Mouse (Mus musculus): ENCODE measurements around the gene Car6. TPM values are rescaled to one million over a fixed set of nuclear protein-coding genes. Genes with fewer than 3 reads are reported as not detected.

Car6 gene
- total and polyA plus RNA-seq, 2 experiments from 2014 or later = not detected

DNA sequence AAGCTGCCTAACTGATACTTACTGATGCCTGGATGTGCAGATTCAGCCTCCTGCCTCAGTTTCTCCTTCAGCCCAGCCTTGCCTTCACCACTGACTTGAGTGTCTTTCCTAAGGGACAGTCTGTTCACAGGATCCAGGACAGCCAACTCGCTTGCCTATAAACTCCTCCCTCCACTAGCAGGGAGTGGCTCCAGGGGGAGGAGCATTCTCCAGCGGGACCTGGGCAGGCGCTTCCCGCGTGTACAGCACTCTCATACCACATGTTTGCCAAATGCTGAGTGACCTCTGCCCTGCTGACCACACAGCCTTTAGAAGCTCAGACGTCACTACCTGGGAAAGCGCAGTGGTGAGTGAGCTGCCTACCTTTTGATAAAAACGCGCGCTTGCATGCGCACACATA is 19.5 kb upstream of the Car6 start:
- Histone ChIP-seq H3K27me3 (ENCODE audit: control insufficient read depth, insufficient read depth, low read length) (no peaks in the 10 kb centered on the region), H3K9me3 (replicated peaks; ENCODE audit: control insufficient read depth, low read length) (no peaks in the 10 kb centered on the region), H3K9ac (replicated peaks; ENCODE audit: low read depth, low read length) (no peak overlapping the region), H3K36me3 (replicated peaks; ENCODE audit: control insufficient read depth, insufficient read depth, low read length) (no peaks in the 10 kb centered on the region), H3K4me3 (ENCODE audit: low read depth, low read length) (no peak overlapping the region), H3K4me1 (ENCODE audit: control insufficient read depth, insufficient read depth) (no peaks in the 10 kb centered on the region), H3K4me2 (ENCODE audit: low read depth, low read length) (peak overlapping the region; percentile 34; the same call in 1 of the 2 replicates), H3K27ac (ENCODE audit: low read depth) (no peak overlapping the region)
- ATAC-seq (ENCODE audit: insufficient read depth, low read depth) (peak; percentile 45; the same call in 1 of the 2 replicates), DNase-seq (ENCODE audit: low spot score) (peak; percentile 50)
- TF ChIP-seq CTCF (IDR thresholded peaks at IDR 0.05; ENCODE audit: low read depth) (no peak), EP300 (IDR thresholded peaks at IDR 0.05; ENCODE audit: low read depth) (no peak)
- WGBS = 22% methylated on average over 11 of the region's 11 CpGs

DNA sequence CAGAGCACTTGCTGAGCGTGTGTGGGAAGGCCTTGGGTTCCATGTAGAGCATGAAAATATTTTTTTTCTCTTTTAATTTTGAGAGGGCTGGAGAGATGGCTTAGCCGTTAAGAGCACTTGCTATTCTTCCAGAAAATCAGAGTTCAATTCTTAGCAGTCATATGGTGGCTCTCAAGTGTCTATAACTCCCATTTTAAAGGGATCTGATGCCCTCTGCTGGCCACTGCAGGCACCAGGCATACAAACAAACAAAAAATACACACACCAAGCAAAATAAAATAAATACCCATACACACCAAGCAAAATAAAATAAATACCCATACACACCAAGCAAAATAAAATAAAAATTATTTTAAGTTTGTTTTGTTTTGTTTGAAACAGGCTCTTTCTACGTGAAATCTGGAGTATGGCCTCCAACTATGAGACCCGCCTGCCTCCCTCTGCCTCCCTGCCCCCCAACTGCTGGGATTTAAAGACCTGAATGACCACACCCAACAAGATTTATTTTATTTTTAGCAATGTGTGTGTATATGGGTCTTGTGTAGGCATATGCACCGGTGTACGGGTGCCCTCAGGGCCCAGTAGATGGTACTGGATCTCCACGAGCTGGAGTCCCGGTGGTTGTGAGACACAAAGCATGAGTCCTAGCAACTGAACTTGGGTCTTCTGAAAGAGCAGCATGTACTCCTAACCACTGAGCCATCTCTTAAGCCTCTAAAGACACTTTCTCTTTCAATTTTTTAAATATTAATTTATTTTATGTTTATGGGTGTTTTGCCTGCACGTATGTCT is 18.6 kb upstream of the Car6 start:
- Histone ChIP-seq H3K27me3 (ENCODE audit: control insufficient read depth, insufficient read depth, low read length) (no peaks in the 10 kb centered on the region), H3K4me3 (ENCODE audit: low read depth, low read length) (no peak overlapping the region), H3K4me1 (ENCODE audit: control insufficient read depth, insufficient read depth) (no peaks in the 10 kb centered on the region), H3K36me3 (replicated peaks; ENCODE audit: control insufficient read depth, insufficient read depth, low read length) (no peaks in the 10 kb centered on the region), H3K9ac (replicated peaks; ENCODE audit: low read depth, low read length) (no peak overlapping the region), H3K27ac (ENCODE audit: low read depth) (no peak overlapping the region), H3K4me2 (ENCODE audit: low read depth, low read length) (no peak overlapping the region), H3K9me3 (replicated peaks; ENCODE audit: control insufficient read depth, low read length) (no peaks in the 10 kb centered on the region)
- peak; percentile 45; the same call in 1 of the 2 replicates for ATAC-seq (ENCODE audit: insufficient read depth, low read depth)
- DNase-seq (ENCODE audit: low spot score) = peak; percentile 67
- TF ChIP-seq EP300 (IDR thresholded peaks at IDR 0.05; ENCODE audit: low read depth) (no peak), CTCF (IDR thresholded peaks at IDR 0.05; ENCODE audit: low read depth) (peak; percentile 68)
- WGBS = 72% methylated on average over 9 of the region's 9 CpGs

GRCm38 (mm10) chr4:150217935-150218334 is 16.8 kb upstream of the Car6 start:
- Histone ChIP-seq H3K27me3 (ENCODE audit: control insufficient read depth, insufficient read depth, low read length) (no peaks in the 10 kb centered on the region), H3K4me2 (ENCODE audit: low read depth, low read length) (no peak overlapping the region), H3K9me3 (replicated peaks; ENCODE audit: control insufficient read depth, low read length) (no peaks in the 10 kb centered on the region), H3K4me3 (ENCODE audit: low read depth, low read length) (no peak overlapping the region), H3K4me1 (ENCODE audit: control insufficient read depth, insufficient read depth) (no peaks in the 10 kb centered on the region), H3K9ac (replicated peaks; ENCODE audit: low read depth, low read length) (no peak overlapping the region), H3K27ac (ENCODE audit: low read depth) (no peak overlapping the region), H3K36me3 (replicated peaks; ENCODE audit: control insufficient read depth, insufficient read depth, low read length) (no peaks in the 10 kb centered on the region)
- DNase-seq (ENCODE audit: low spot score) (no peak), ATAC-seq (ENCODE audit: insufficient read depth, low read depth) (no peak)
- TF ChIP-seq CTCF (IDR thresholded peaks at IDR 0.05; ENCODE audit: low read depth) (peak; percentile 30), EP300 (IDR thresholded peaks at IDR 0.05; ENCODE audit: low read depth) (no peak)
- 60% methylated on average over 1 of the region's 1 CpGs for WGBS

GRCm38 (mm10) chr4:150217042-150217554 is 16.0 kb upstream of the Car6 start:
- no peak for ATAC-seq (ENCODE audit: insufficient read depth, low read depth)
- Histone ChIP-seq H3K27me3 (ENCODE audit: control insufficient read depth, insufficient read depth, low read length) (no peaks in the 10 kb centered on the region), H3K27ac (ENCODE audit: low read depth) (no peak overlapping the region), H3K4me1 (ENCODE audit: control insufficient read depth, insufficient read depth) (no peaks in the 10 kb centered on the region), H3K36me3 (replicated peaks; ENCODE audit: control insufficient read depth, insufficient read depth, low read length) (no peaks in the 10 kb centered on the region), H3K4me2 (ENCODE audit: low read depth, low read length) (no peak overlapping the region), H3K9ac (replicated peaks; ENCODE audit: low read depth, low read length) (no peak overlapping the region), H3K9me3 (replicated peaks; ENCODE audit: control insufficient read depth, low read length) (no peaks in the 10 kb centered on the region), H3K4me3 (ENCODE audit: low read depth, low read length) (no peak overlapping the region)
- TF ChIP-seq EP300 (IDR thresholded peaks at IDR 0.05; ENCODE audit: low read depth) (no peak), CTCF (IDR thresholded peaks at IDR 0.05; ENCODE audit: low read depth) (no peak)
- DNase-seq (ENCODE audit: low spot score) = no peak
- WGBS = 50% methylated on average over 5 of the region's 5 CpGs

GRCm38 (mm10) chr4:150216423-150216822 is 15.3 kb upstream of the Car6 start:
- Histone ChIP-seq H3K27me3 (ENCODE audit: control insufficient read depth, insufficient read depth, low read length) (no peaks in the 10 kb centered on the region), H3K27ac (ENCODE audit: low read depth) (no peak overlapping the region), H3K4me2 (ENCODE audit: low read depth, low read length) (no peak overlapping the region), H3K9me3 (replicated peaks; ENCODE audit: control insufficient read depth, low read length) (no peaks in the 10 kb centered on the region), H3K4me1 (ENCODE audit: control insufficient read depth, insufficient read depth) (no peaks in the 10 kb centered on the region), H3K36me3 (replicated peaks; ENCODE audit: control insufficient read depth, insufficient read depth, low read length) (no peaks in the 10 kb centered on the region), H3K9ac (replicated peaks; ENCODE audit: low read depth, low read length) (no peak overlapping the region), H3K4me3 (ENCODE audit: low read depth, low read length) (no peak overlapping the region)
- 90% methylated on average over 6 of the region's 6 CpGs for WGBS
- TF ChIP-seq CTCF (IDR thresholded peaks at IDR 0.05; ENCODE audit: low read depth) (no peak), EP300 (IDR thresholded peaks at IDR 0.05; ENCODE audit: low read depth) (no peak)
- no peak for ATAC-seq (ENCODE audit: insufficient read depth, low read depth)
- DNase-seq (ENCODE audit: low spot score) = no peak
